Mouse (Mus musculus) lung, postnatal 0 days (tissue): ENCODE data around the gene Cubn. TPM values are rescaled to one million over a fixed set of nuclear protein-coding genes. Genes with fewer than 3 reads are reported as not detected.

Source experiments
- ATAC-seq: fragments of 200-750 bp; cut with Nextera tagmentation; 2 replicates; pipeline ENCODE4 v1.8.0; 2017; ENCODE audit warnings: moderate library complexity
- DNase-seq: peaks from one replicate; pipeline ENCODE4 v3.0.0-alpha.2; 2016; ENCODE audit warnings: low spot score
- H3K27ac ChIP-seq: fragments of 300-500 bp; sonication (generic); 2 replicates; pipeline ENCODE4 v1.5.1; 2014; ENCODE audit warnings: antibody characterized with exemption, mild to moderate bottlenecking, low read length, mixed read lengths
- H3K27me3 ChIP-seq: fragments of 300-500 bp; sonication (generic); replicated peaks from 2 replicates; pipeline ENCODE4 v1.6.1; 2014; ENCODE audit warnings: low read length, mixed read lengths; ENCODE audit not compliant: insufficient read depth
- H3K36me3 ChIP-seq: fragments of 300-500 bp; sonication (generic); 2 replicates; pipeline ENCODE4 v1.6.1; 2014; ENCODE audit warnings: low read length, mixed read lengths; ENCODE audit not compliant: insufficient read depth
- H3K4me1 ChIP-seq: fragments of 300-500 bp; sonication (generic); 2 replicates; pipeline ENCODE4 v1.6.1; 2014; ENCODE audit warnings: antibody characterized with exemption, low read depth, low read length, mixed read lengths; ENCODE audit not compliant: insufficient read depth
- H3K4me2 ChIP-seq: fragments of 300-500 bp; sonication (generic); replicated peaks from 2 replicates; pipeline ENCODE4 v1.6.1; 2014; ENCODE audit warnings: low read depth, mild to moderate bottlenecking, low read length, moderate library complexity, mixed read lengths
- H3K4me3 ChIP-seq: fragments of 300-500 bp; sonication (generic); 2 replicates; pipeline ENCODE4 v1.5.1; 2014; ENCODE audit warnings: low read depth, low read length
- H3K9ac ChIP-seq: fragments of 300-500 bp; sonication (generic); replicated peaks from 2 replicates; pipeline ENCODE4 v1.6.1; 2014; ENCODE audit warnings: low read depth, mild to moderate bottlenecking
- H3K9me3 ChIP-seq: fragments of 300-500 bp; sonication (generic); 2 replicates; pipeline ENCODE4 v1.6.1; 2016; ENCODE audit warnings: low read length, mixed read lengths
- CTCF ChIP-seq: IDR thresholded peaks from 2 replicates; pipeline ENCODE4 v1.5.1; 2016; ENCODE audit warnings: antibody characterized with exemption, mild to moderate bottlenecking
- EP300 ChIP-seq: IDR thresholded peaks from 2 replicates; pipeline ENCODE4 v1.6.1; 2016; ENCODE audit warnings: antibody characterized with exemption, mild to moderate bottlenecking, control low read depth
- WGBS: fragments of 180-500 bp; shearing (Covaris S2); extraction: QIAGEN DNeasy Blood & Tissue Kit; methylation state at CpG from one replicate; pipeline ENCODE4 v1.1.7; 2014; 5-methylcytosine and 5-hydroxymethylcytosine counted together
- polyA plus RNA-seq: library from polyadenylated mRNA; unstranded; fragments of >200 nt; fragmentation: Nextera tagmentation; extraction: Ambion mirVana; gene quantifications from 2 replicates; pipeline ENCODE4 v1.2.1, GENCODE M21; 2015

Cubn gene
- polyA plus RNA-seq, 1 experiment from 2014 or later: 0.24 TPM

DNA sequence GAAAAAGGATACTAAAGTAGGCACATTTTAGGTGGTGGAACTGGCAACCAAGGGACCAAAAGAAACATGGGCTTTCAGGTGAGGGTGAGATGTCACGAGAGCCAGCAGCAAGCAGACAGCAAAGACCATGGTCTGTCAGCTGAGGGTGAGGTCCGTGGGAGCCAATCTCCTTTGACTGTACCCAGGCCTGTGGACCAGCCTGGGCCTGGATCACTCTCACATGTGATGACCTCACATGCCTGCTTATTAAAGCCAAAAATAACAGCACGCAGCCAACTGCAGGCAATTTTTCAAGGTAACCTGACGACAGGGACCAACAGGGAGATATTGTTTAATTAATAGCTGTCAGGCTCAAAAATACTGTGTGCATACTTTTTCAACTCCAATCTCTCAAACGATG is 255.9 kb downstream of the Cubn start:
- Histone ChIP-seq H3K4me3 (no peak overlapping the region), H3K36me3 (no peaks in the 10 kb centered on the region), H3K9me3 (no peaks in the 10 kb centered on the region), H3K27ac (no peak overlapping the region), H3K9ac (no peak overlapping the region), H3K4me1 (no peaks in the 10 kb centered on the region), H3K4me2 (no peak overlapping the region), H3K27me3 (no peaks in the 10 kb centered on the region)
- TF ChIP-seq EP300: no peak
- TF ChIP-seq CTCF: no peak
- WGBS: 64% methylated on average over 5 of the region's 5 CpGs
- DNase-seq (no peak), ATAC-seq (no peak)

DNA sequence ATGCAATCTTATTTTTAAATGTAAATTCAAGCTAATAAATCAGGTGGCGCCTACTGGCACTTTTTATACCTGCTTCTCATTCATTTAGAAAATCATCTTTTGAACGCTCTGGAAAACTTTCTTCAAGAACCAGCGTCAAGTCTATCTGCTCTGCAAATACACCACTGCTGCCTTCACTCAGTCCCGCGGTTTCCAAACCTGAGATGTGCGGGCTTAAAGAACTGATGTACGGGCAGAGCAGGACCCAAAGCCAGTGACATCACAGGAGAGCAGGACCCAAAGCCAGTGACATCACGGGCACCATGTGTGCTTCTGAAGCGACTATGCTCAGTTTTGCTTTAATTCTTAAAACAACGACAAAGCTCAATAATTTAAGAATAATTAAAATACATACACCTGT is 256.8 kb downstream of the Cubn start:
- no peak overlapping the region for H3K4me3 ChIP-seq
- H3K36me3 ChIP-seq: no peaks in the 10 kb centered on the region
- H3K4me2 ChIP-seq: no peak overlapping the region
- WGBS: 91% methylated on average over 10 of the region's 10 CpGs
- DNase-seq (no peak), ATAC-seq (no peak)
- no peaks in the 10 kb centered on the region for H3K4me1 ChIP-seq
- H3K27me3 ChIP-seq: no peaks in the 10 kb centered on the region
- no peak overlapping the region for H3K9ac ChIP-seq
- H3K9me3 ChIP-seq: no peaks in the 10 kb centered on the region
- H3K27ac ChIP-seq: no peak overlapping the region
- TF ChIP-seq EP300 (no peak), CTCF (no peak)

DNA sequence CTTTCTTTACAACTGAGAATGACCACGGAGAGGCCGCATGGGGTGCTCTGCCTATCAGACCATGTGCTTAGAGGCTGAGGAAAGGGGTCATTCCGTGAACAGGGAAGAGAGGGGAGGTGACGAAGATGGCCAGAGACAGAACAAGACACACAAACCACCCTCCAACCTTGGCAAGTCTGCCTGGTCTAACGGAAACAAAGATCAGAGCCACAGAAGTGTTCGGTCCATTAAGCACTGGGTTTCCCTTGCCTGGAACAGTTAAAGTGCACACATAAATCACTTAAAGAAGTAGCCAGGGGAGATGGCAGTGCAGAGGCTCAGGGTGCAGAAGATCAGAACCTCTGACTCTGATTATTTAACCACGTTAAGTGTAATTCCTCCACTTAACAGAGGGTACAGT is 257.7 kb downstream of the Cubn start:
- no peak for ATAC-seq
- Histone ChIP-seq H3K4me3 (no peak overlapping the region), H3K9me3 (no peaks in the 10 kb centered on the region), H3K4me2 (no peak overlapping the region), H3K36me3 (no peaks in the 10 kb centered on the region), H3K4me1 (no peaks in the 10 kb centered on the region), H3K27me3 (no peaks in the 10 kb centered on the region), H3K9ac (no peak overlapping the region), H3K27ac (no peak overlapping the region)
- WGBS: 56% methylated on average over 7 of the region's 7 CpGs
- no peak for DNase-seq
- no peak for TF ChIP-seq EP300
- TF ChIP-seq CTCF: no peak

DNA sequence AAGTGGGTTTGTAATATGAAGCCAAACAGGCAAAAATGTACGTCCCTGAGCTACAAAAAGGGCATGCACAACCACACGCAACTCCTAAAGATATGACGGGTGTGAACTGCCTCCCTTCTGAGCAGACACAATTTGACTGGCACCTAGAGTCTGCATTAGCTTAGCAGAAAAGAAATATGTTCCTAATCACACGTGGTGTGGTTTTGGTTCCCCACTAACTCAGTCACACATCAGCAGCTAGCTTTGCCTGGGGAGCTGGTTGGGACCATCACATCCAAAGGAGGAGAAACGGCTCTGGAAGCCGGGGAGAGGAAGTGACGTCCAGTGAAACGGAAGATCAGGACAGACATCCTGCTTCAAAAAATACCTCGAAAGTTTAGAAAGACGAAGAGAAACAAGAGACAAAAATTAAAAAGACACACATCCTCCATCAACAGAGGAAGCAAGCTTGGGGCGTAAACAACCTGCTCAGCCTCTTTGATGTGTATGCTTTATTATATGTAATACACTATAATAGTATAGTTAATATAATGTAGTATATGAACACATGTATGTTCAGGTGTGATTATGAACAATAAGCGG is 258.3 kb downstream of the Cubn start:
- no peak overlapping the region for H3K4me2 ChIP-seq
- H3K27me3 ChIP-seq: no peaks in the 10 kb centered on the region
- H3K9me3 ChIP-seq: no peaks in the 10 kb centered on the region
- H3K9ac ChIP-seq: no peak overlapping the region
- 70% methylated on average over 12 of the region's 12 CpGs for WGBS
- ATAC-seq: no peak
- H3K4me1 ChIP-seq: no peaks in the 10 kb centered on the region
- no peak overlapping the region for H3K27ac ChIP-seq
- no peak for DNase-seq
- TF ChIP-seq CTCF (no peak), EP300 (no peak)
- H3K4me3 ChIP-seq: no peak overlapping the region
- no peaks in the 10 kb centered on the region for H3K36me3 ChIP-seq

- ATAC-seq (no peak), DNase-seq (no peak)
- Histone ChIP-seq H3K9me3 (no peaks in the 10 kb centered on the region), H3K4me2 (no peak overlapping the region), H3K9ac (no peak overlapping the region), H3K4me3 (no peak overlapping the region), H3K4me1 (no peaks in the 10 kb centered on the region), H3K36me3 (no peaks in the 10 kb centered on the region), H3K27ac (no peak overlapping the region), H3K27me3 (no peaks in the 10 kb centered on the region)
- TF ChIP-seq EP300: no peak
- no peak for TF ChIP-seq CTCF
- WGBS: 90% methylated on average over 6 of the region's 6 CpGs
These were observed 259.3 kb downstream of the Cubn start for GRCm38 (mm10) chr2:13232305-13232704.

DNA sequence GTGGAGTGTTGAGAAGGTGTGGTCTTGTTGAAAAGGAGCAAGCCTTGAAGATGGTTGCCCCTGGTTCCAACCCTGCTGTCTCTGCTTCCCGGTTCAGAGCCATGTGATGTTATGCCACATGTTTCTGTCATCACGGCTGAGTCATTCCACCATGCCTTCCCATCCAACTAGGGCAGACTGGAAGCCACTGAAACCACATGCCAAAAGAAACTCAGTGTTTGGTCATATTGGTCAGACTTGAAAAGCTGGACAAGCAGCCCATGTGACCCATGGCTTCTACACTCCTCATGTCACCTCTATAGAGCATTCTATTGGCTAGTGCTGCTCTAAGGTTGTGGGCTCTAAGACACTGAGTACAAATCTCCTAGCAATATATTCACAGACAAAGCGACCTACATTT is 261.9 kb downstream of the Cubn start:
- H3K9me3 ChIP-seq: no peaks in the 10 kb centered on the region
- no peaks in the 10 kb centered on the region for H3K4me1 ChIP-seq
- no peaks in the 10 kb centered on the region for H3K27me3 ChIP-seq
- WGBS: 92% methylated on average over 3 of the region's 3 CpGs
- DNase-seq: no peak
- no peak for ATAC-seq
- H3K27ac ChIP-seq: no peak overlapping the region
- no peak for TF ChIP-seq EP300
- no peak for TF ChIP-seq CTCF
- H3K4me2 ChIP-seq: no peak overlapping the region
- no peaks in the 10 kb centered on the region for H3K36me3 ChIP-seq
- H3K9ac ChIP-seq: no peak overlapping the region
- no peak overlapping the region for H3K4me3 ChIP-seq

Other genes starting within 250 kb of the Cubn start
- 158 and 187 TPM in 2 replicates for gene Rsu1, start 220.4 kb downstream of the Cubn start, polyA plus RNA-seq
- 9.8 and 10.1 TPM in 2 replicates for gene Trdmt1, start 52.9 kb upstream of the Cubn start, polyA plus RNA-seq
- gene Vim, start 82.1 kb upstream of the Cubn start, polyA plus RNA-seq: 1,068 and 1,145 TPM in 2 replicates